Mouse (Mus musculus): Measurements from ENCODE around the gene Klhl6. TPM values are rescaled to one million over a fixed set of nuclear protein-coding genes. Genes with fewer than 3 reads are reported as not detected.

Gene Klhl6
- polyA plus RNA-seq, 1 experiment: 0.16 TPM

- Histone ChIP-seq H3K79me2 (ENCODE audit: control insufficient read depth, insufficient read depth) (no peaks in the 10 kb centered on the region), H3ac (ENCODE audit: control insufficient read depth, insufficient read length, low read depth) (no peak overlapping the region), H3K4me3 (ENCODE audit: insufficient read depth, poor library complexity, severe bottlenecking) (no peak overlapping the region), H3K27me3 (ENCODE audit: control insufficient read depth, insufficient read depth, insufficient read length) (no peaks in the 10 kb centered on the region), H3K79me3 (ENCODE audit: low read depth) (no peaks in the 10 kb centered on the region), H3K36me3 (ENCODE audit: control insufficient read depth, insufficient read depth) (no peaks in the 10 kb centered on the region)
- TF ChIP-seq CTCF (IDR thresholded peaks at IDR 0.05; ENCODE audit: control insufficient read depth, insufficient read depth, insufficient read length) (no peak), MAX (IDR thresholded peaks at IDR 0.05) (no peak), FOSL1 (IDR thresholded peaks at IDR 0.05; ENCODE audit: insufficient read depth, low read length, poor library complexity, severe bottlenecking) (no peak), USF1 (IDR thresholded peaks at IDR 0.05; ENCODE audit: low read depth) (no peak), CEBPB (IDR thresholded peaks at IDR 0.05; ENCODE audit: low read depth) (no peak), MYOD1 (IDR thresholded peaks at IDR 0.05; ENCODE audit: control insufficient read depth, insufficient read length, low read depth) (no peak), MYOG (IDR thresholded peaks at IDR 0.05; ENCODE audit: control insufficient read depth, extremely low read depth, insufficient read length) (no peak)
These were observed 6.0 kb downstream of the Klhl6 start for GRCm38 (mm10) chr16:19976825-19977224.

GRCm38 (mm10) chr16:19975432-19975831 is 7.4 kb downstream of the Klhl6 start:
- H3K79me3 ChIP-seq (ENCODE audit: low read depth): no peaks in the 10 kb centered on the region
- no peaks in the 10 kb centered on the region for H3K27me3 ChIP-seq (ENCODE audit: control insufficient read depth, insufficient read depth, insufficient read length)
- TF ChIP-seq FOSL1 (IDR thresholded peaks at IDR 0.05; ENCODE audit: insufficient read depth, low read length, poor library complexity, severe bottlenecking) (no peak), MYOG (IDR thresholded peaks at IDR 0.05; ENCODE audit: control insufficient read depth, extremely low read depth, insufficient read length) (no peak), MAX (IDR thresholded peaks at IDR 0.05) (no peak), USF1 (IDR thresholded peaks at IDR 0.05; ENCODE audit: low read depth) (no peak), CTCF (IDR thresholded peaks at IDR 0.05; ENCODE audit: control insufficient read depth, insufficient read depth, insufficient read length) (no peak), MYOD1 (IDR thresholded peaks at IDR 0.05; ENCODE audit: control insufficient read depth, insufficient read length, low read depth) (no peak), CEBPB (IDR thresholded peaks at IDR 0.05; ENCODE audit: low read depth) (no peak)
- no peaks in the 10 kb centered on the region for H3K79me2 ChIP-seq (ENCODE audit: control insufficient read depth, insufficient read depth)
- no peak overlapping the region for H3K4me3 ChIP-seq (ENCODE audit: insufficient read depth, poor library complexity, severe bottlenecking)
- no peaks in the 10 kb centered on the region for H3K36me3 ChIP-seq (ENCODE audit: control insufficient read depth, insufficient read depth)
- no peak overlapping the region for H3ac ChIP-seq (ENCODE audit: control insufficient read depth, insufficient read length, low read depth)

- Histone ChIP-seq H3K4me3 (ENCODE audit: insufficient read depth, poor library complexity, severe bottlenecking) (no peak overlapping the region), H3K36me3 (ENCODE audit: control insufficient read depth, insufficient read depth) (no peaks in the 10 kb centered on the region), H3K27me3 (ENCODE audit: control insufficient read depth, insufficient read depth, insufficient read length) (no peaks in the 10 kb centered on the region), H3K79me2 (ENCODE audit: control insufficient read depth, insufficient read depth) (no peaks in the 10 kb centered on the region), H3K79me3 (ENCODE audit: low read depth) (no peaks in the 10 kb centered on the region), H3ac (ENCODE audit: control insufficient read depth, insufficient read length, low read depth) (no peak overlapping the region)
- TF ChIP-seq FOSL1 (IDR thresholded peaks at IDR 0.05; ENCODE audit: insufficient read depth, low read length, poor library complexity, severe bottlenecking): no peak
- TF ChIP-seq MYOD1 (IDR thresholded peaks at IDR 0.05; ENCODE audit: control insufficient read depth, insufficient read length, low read depth): no peak
- TF ChIP-seq MAX (IDR thresholded peaks at IDR 0.05): no peak
- no peak for TF ChIP-seq USF1 (IDR thresholded peaks at IDR 0.05; ENCODE audit: low read depth)
- TF ChIP-seq MYOG (IDR thresholded peaks at IDR 0.05; ENCODE audit: control insufficient read depth, extremely low read depth, insufficient read length): no peak
- no peak for TF ChIP-seq CEBPB (IDR thresholded peaks at IDR 0.05; ENCODE audit: low read depth)
- no peak for TF ChIP-seq CTCF (IDR thresholded peaks at IDR 0.05; ENCODE audit: control insufficient read depth, insufficient read depth, insufficient read length)
These were observed 9.4 kb downstream of the Klhl6 start for GRCm38 (mm10) chr16:19973480-19973879.

- TF ChIP-seq CEBPB (IDR thresholded peaks at IDR 0.05; ENCODE audit: low read depth) (no peak), FOSL1 (IDR thresholded peaks at IDR 0.05; ENCODE audit: insufficient read depth, low read length, poor library complexity, severe bottlenecking) (no peak), CTCF (IDR thresholded peaks at IDR 0.05; ENCODE audit: control insufficient read depth, insufficient read depth, insufficient read length) (no peak), USF1 (IDR thresholded peaks at IDR 0.05; ENCODE audit: low read depth) (no peak)
- Histone ChIP-seq H3K4me3 (ENCODE audit: insufficient read depth, poor library complexity, severe bottlenecking) (no peak overlapping the region), H3K36me3 (ENCODE audit: control insufficient read depth, insufficient read depth) (no peaks in the 10 kb centered on the region), H3K79me2 (ENCODE audit: control insufficient read depth, insufficient read depth) (no peaks in the 10 kb centered on the region), H3K27me3 (ENCODE audit: control insufficient read depth, insufficient read depth, insufficient read length) (no peaks in the 10 kb centered on the region), H3ac (ENCODE audit: control insufficient read depth, insufficient read length, low read depth) (no peak overlapping the region), H3K79me3 (ENCODE audit: low read depth) (no peaks in the 10 kb centered on the region)
These were observed 10.0 kb downstream of the Klhl6 start for GRCm38 (mm10) chr16:19972736-19973350.

GRCm38 (mm10) chr16:19969506-19969905 is 13.3 kb downstream of the Klhl6 start:
- H3K4me3 ChIP-seq (ENCODE audit: insufficient read depth, poor library complexity, severe bottlenecking): no peak overlapping the region
- no peak for TF ChIP-seq FOSL1 (IDR thresholded peaks at IDR 0.05; ENCODE audit: insufficient read depth, low read length, poor library complexity, severe bottlenecking)
- TF ChIP-seq MYOD1 (IDR thresholded peaks at IDR 0.05; ENCODE audit: control insufficient read depth, insufficient read length, low read depth): no peak
- TF ChIP-seq CEBPB (IDR thresholded peaks at IDR 0.05; ENCODE audit: low read depth): no peak
- no peak for TF ChIP-seq MYOG (IDR thresholded peaks at IDR 0.05; ENCODE audit: control insufficient read depth, extremely low read depth, insufficient read length)
- TF ChIP-seq USF1 (IDR thresholded peaks at IDR 0.05; ENCODE audit: low read depth): no peak
- no peak for TF ChIP-seq CTCF (IDR thresholded peaks at IDR 0.05; ENCODE audit: control insufficient read depth, insufficient read depth, insufficient read length)
- no peaks in the 10 kb centered on the region for H3K36me3 ChIP-seq (ENCODE audit: control insufficient read depth, insufficient read depth)
- H3ac ChIP-seq (ENCODE audit: control insufficient read depth, insufficient read length, low read depth): no peak overlapping the region
- H3K79me3 ChIP-seq (ENCODE audit: low read depth): no peaks in the 10 kb centered on the region
- H3K27me3 ChIP-seq (ENCODE audit: control insufficient read depth, insufficient read depth, insufficient read length): no peaks in the 10 kb centered on the region
- no peaks in the 10 kb centered on the region for H3K79me2 ChIP-seq (ENCODE audit: control insufficient read depth, insufficient read depth)

GRCm38 (mm10) chr16:19968666-19969065 is 14.2 kb downstream of the Klhl6 start:
- Histone ChIP-seq H3K79me3 (ENCODE audit: low read depth) (no peaks in the 10 kb centered on the region), H3K4me3 (ENCODE audit: insufficient read depth, poor library complexity, severe bottlenecking) (no peak overlapping the region), H3ac (ENCODE audit: control insufficient read depth, insufficient read length, low read depth) (no peak overlapping the region), H3K27me3 (ENCODE audit: control insufficient read depth, insufficient read depth, insufficient read length) (no peaks in the 10 kb centered on the region), H3K36me3 (ENCODE audit: control insufficient read depth, insufficient read depth) (no peaks in the 10 kb centered on the region), H3K79me2 (ENCODE audit: control insufficient read depth, insufficient read depth) (no peaks in the 10 kb centered on the region)
- TF ChIP-seq MYOD1 (IDR thresholded peaks at IDR 0.05; ENCODE audit: control insufficient read depth, insufficient read length, low read depth) (no peak), USF1 (IDR thresholded peaks at IDR 0.05; ENCODE audit: low read depth) (no peak), CEBPB (IDR thresholded peaks at IDR 0.05; ENCODE audit: low read depth) (no peak), MYOG (IDR thresholded peaks at IDR 0.05; ENCODE audit: control insufficient read depth, extremely low read depth, insufficient read length) (no peak)
